Comparison of ENCODE assay signal across 9 mouse cellular contexts in genomic region chr12:76187849-76188248, GRCm38 (mm10). TPM values are rescaled to one million over a fixed set of nuclear protein-coding genes. Genes with fewer than 3 reads are reported as not detected.
DNase-seq lines count a peak whose midpoint lies in the region; ATAC-seq and TF ChIP-seq lines count a peak whose summit lies in the region.
"Had no signal": no experiment of that assay in that cellular context is flagged by ENCODE, and none has a peak within 500 bp of the region (broad histone marks: within the 10 kb centered on the region; RNA-seq: fewer than 3 reads in every experiment).

No protein-coding gene starts in this region.

- peak; percentile 81 for TF ChIP-seq CTCF in intestine, postnatal 0 days (IDR thresholded peaks at IDR 0.05; ENCODE audit: low read depth)

- WGBS in liver, embryonic 12.5 days (ENCODE audit: insufficient replicate concordance), result 52% methylated on average over 8 of the region's 8 CpGs
- 36% methylated on average over 8 of the region's 8 CpGs for WGBS in intestine, postnatal 0 days

- no peak overlapping the region for H3K9ac ChIP-seq in liver, embryonic 12.5 days
- H3K9ac ChIP-seq in intestine, postnatal 0 days (ENCODE audit: low read depth, low read length), result no peak overlapping the region

- peak; percentile 34 for DNase-seq in adrenal gland, postnatal 14 days
- DNase-seq in adrenal gland, adult 18-20 months (ENCODE audit: low spot score in 2 of 2), result no peak
- DNase-seq in liver, result peak; percentile 23
- peak; percentile 11 for DNase-seq in cerebellum, adult 11-12 months
- no peak for DNase-seq in spleen, adult 18-20 months

- no peaks in the 10 kb centered on the region for H3K36me3 ChIP-seq in liver, embryonic 12.5 days
- no peaks in the 10 kb centered on the region for H3K36me3 ChIP-seq in intestine, postnatal 0 days (ENCODE audit: control insufficient read depth, insufficient read depth)

- H3K4me2 ChIP-seq in liver, embryonic 12.5 days, result no peak overlapping the region
- H3K4me2 ChIP-seq in intestine, postnatal 0 days (replicated peaks; ENCODE audit: low read depth), result no peak overlapping the region

- ATAC-seq in liver, embryonic 12.5 days, result no peak
- ATAC-seq in intestine, postnatal 0 days, result no peak
- 0 out of 2 replicates have a peak, but pooled peaks have one; percentile 49 for ATAC-seq in megakaryocyte-erythroid progenitor cell, adult 5-6 weeks (replicated peaks; ENCODE audit: low FRiP score, low TSS enrichment, poor library complexity, severe bottlenecking)

- 0 out of 2 replicates have a peak, but pooled peaks cover under 1% of the 10 kb centered on the region for H3K27me3 ChIP-seq in liver, embryonic 12.5 days (replicated peaks)
- H3K27me3 ChIP-seq in intestine, postnatal 0 days (replicated peaks; ENCODE audit: control insufficient read depth, insufficient read depth, low read length), result no peaks in the 10 kb centered on the region

- H3K27ac ChIP-seq in liver, embryonic 12.5 days, result no peak overlapping the region
- no peak overlapping the region for H3K27ac ChIP-seq in intestine, postnatal 0 days (ENCODE audit: low read depth, low read length)

- 0 out of 2 replicates have a peak, but pooled peaks cover 8% of the 10 kb centered on the region for H3K9me3 ChIP-seq in liver, embryonic 12.5 days (replicated peaks)
- no peaks in the 10 kb centered on the region for H3K9me3 ChIP-seq in intestine, postnatal 0 days (ENCODE audit: control insufficient read depth)

- no peaks in the 10 kb centered on the region for H3K4me1 ChIP-seq in liver, embryonic 12.5 days
- H3K4me1 ChIP-seq in intestine, postnatal 0 days (replicated peaks; ENCODE audit: control insufficient read depth, insufficient read depth, low read length), result no peaks in the 10 kb centered on the region

- no peak overlapping the region for H3K4me3 ChIP-seq in liver, embryonic 12.5 days
- no peak overlapping the region for H3K4me3 ChIP-seq in intestine, postnatal 0 days (ENCODE audit: low read depth, low read length)

RNA-seq across cellular contexts. Expression of gene Esr2, which starts 10.8 kb away (rescaled TPM):
- not detected in 2 replicates for total RNA-seq in adrenal gland, postnatal 14 days (2021)
- total RNA-seq in adrenal gland, adult 18-20 months (2021), result under 1 TPM in 1 of 2 experiments, not detected in 1; 0.20 TPM
- 0.11 and 0.14 TPM in 2 replicates for polyA plus RNA-seq in liver, embryonic 12.5 days (2016; fragmentation: Nextera tagmentation; extraction: Ambion mirVana)
- not detected in 2 replicates for polyA plus RNA-seq in intestine, postnatal 0 days (2015; fragmentation: Nextera tagmentation; extraction: Ambion mirVana)
- not detected in 2 replicates for total RNA-seq in megakaryocyte-erythroid progenitor cell, adult 5-6 weeks (2014; fragmentation: Nextera tagmentation)
- not detected in 2 replicates for total RNA-seq in megakaryocyte-erythroid progenitor cell, adult 5-6 weeks (2017)
- total RNA-seq: heart, adult 18-20 months had no signal

RNA-seq across cellular contexts. Expression of gene Tex21, which starts 58.7 kb away (rescaled TPM):
- not detected in 2 replicates for total RNA-seq in adrenal gland, postnatal 14 days (2021)
- total RNA-seq in adrenal gland, adult 18-20 months (2021), result not detected
- polyA plus RNA-seq in liver, embryonic 12.5 days (2016; fragmentation: Nextera tagmentation; extraction: Ambion mirVana), result 0.25 TPM in 1 of 2 replicates, not detected in the other
- polyA plus RNA-seq in intestine, postnatal 0 days (2015; fragmentation: Nextera tagmentation; extraction: Ambion mirVana), result not detected in 2 replicates
- 2.0 TPM in 1 of 2 replicates, not detected in the other for total RNA-seq in megakaryocyte-erythroid progenitor cell, adult 5-6 weeks (2014; fragmentation: Nextera tagmentation)
- 1.9 and 2.9 TPM in 2 replicates for total RNA-seq in megakaryocyte-erythroid progenitor cell, adult 5-6 weeks (2017)
- total RNA-seq: heart, adult 18-20 months had no signal

Comparison
In these comparisons a context has a peak if more than half of its experiments do, and no peak if none do; other contexts are left out.
1. DNase-seq: peak in adrenal gland, postnatal 14 days (single experiment), liver (single experiment) and cerebellum, adult 11-12 months (single experiment); none in adrenal gland, adult 18-20 months (0 of 2) and spleen, adult 18-20 months (0 of 2).